Mouse (Mus musculus): ENCODE measurements around the gene Spcs2.

DNA sequence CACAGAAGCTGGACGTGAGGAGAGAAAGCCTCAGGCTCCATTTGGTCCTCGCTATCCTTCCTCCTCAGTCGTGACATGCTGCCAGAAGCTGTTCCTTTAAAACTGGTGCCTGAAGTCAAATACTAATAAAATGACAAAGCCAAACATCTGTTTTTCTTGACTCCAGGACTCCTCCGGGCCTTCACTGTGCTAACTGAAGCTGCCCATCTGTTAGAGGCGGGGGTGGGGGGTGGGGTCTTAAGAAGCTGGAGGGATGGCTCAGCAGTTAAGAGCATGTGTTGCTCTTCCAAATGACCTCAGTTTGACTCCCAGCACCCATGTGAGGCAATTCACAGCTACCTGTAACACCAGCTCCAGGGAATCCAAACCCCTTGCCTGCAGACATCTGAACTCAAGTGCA, 74.7 kb downstream of the Spcs2 start:
- no peak for TF ChIP-seq POLR2A (IDR thresholded peaks at IDR 0.05; ENCODE audit: insufficient read depth, low read length)
- TF ChIP-seq CTCF (IDR thresholded peaks at IDR 0.05; ENCODE audit: low read depth, low read length): no peak
- no peak for TF ChIP-seq EP300 (IDR thresholded peaks at IDR 0.05; ENCODE audit: insufficient read depth, low read depth, low read length)
